Mouse (Mus musculus): ENCODE measurements around the gene Btnl10. TPM values are rescaled to one million over a fixed set of nuclear protein-coding genes. Genes with fewer than 3 reads are reported as not detected.

Btnl10 gene
- 0.20 TPM for polyA plus RNA-seq (2017; shearing (Covaris generic))

GRCm38 (mm10) chr11:58917745-58918366 is at the start of gene Btnl10:
Btnl10 (plus strand) TSS chr11:58917908.

GRCm38 (mm10) chr11:58903511-58904409 is 13.9 kb upstream of the Btnl10 start, which contains the start of gene Zfp39:
Zfp39 (minus strand) TSS chr11:58904225.

GRCm38 (mm10) chr11:58938322-58939087 is 20.8 kb downstream of the Btnl10 start, which contains the start of gene Rnf187:
Rnf187 (minus strand) TSS chr11:58938916.

GRCm38 (mm10) chr11:58948542-58949479 is 31.1 kb downstream of the Btnl10 start, which contains the start of gene Hist3h2ba:
Hist3h2ba (plus strand) TSS chr11:58948920.

DNA sequence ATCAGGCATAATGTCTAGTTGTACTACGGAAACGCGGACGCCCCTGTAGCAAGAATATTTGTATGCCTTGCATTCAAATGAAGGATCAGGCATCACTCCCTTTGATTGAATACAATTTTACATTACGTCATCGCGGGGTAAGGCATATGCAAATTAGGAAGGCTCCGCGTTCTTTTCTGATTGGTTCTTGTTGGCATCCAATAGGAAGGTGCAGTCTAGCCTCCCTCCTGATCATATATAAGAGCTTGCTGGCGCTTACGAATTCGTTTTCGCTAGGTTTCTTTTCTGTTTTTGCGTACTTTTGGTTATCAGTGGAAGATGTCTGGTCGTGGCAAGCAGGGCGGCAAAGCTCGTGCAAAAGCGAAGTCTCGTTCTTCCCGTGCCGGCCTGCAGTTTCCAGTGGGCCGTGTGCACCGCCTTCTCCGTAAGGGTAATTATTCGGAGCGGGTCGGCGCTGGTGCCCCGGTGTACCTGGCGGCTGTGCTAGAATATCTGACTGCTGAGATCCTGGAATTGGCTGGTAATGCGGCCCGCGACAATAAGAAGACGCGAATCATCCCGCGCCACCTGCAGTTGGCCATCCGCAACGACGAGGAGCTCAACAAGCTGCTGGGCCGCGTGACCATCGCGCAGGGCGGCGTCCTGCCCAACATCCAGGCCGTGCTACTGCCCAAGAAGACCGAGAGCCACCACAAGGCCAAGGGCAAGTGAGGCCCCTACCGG is 36.9 kb downstream of the Btnl10 start, which contains the start of the genes Hist3h2a and Trim17:
Hist3h2a (plus strand) TSS at position 266 of the 723 bp plus-strand sequence.
Trim17 (plus strand) TSS at position 266 of the 723 bp plus-strand sequence.

Other genes starting within 250 kb of the Btnl10 start
- gene Olfr320, start 236.8 kb upstream of the Btnl10 start, polyA plus RNA-seq (2017; shearing (Covaris generic)), result not detected
- gene Olfr319, start 218.7 kb upstream of the Btnl10 start, polyA plus RNA-seq (2017; shearing (Covaris generic)), result not detected
- gene Olfr318, start 193.9 kb upstream of the Btnl10 start, polyA plus RNA-seq (2017; shearing (Covaris generic)), result not detected
- gene Olfr317, start 178.7 kb upstream of the Btnl10 start, polyA plus RNA-seq (2017; shearing (Covaris generic)), result not detected
- gene Olfr316, start 165.2 kb upstream of the Btnl10 start, polyA plus RNA-seq (2017; shearing (Covaris generic)), result not detected
- gene Olfr315, start 144.7 kb upstream of the Btnl10 start, polyA plus RNA-seq (2017; shearing (Covaris generic)), result not detected
- not detected for gene Olfr314, start 135.0 kb upstream of the Btnl10 start, polyA plus RNA-seq (2017; shearing (Covaris generic))
- not detected for gene Fam183b, start 115.9 kb upstream of the Btnl10 start, polyA plus RNA-seq (2017; shearing (Covaris generic))
- gene Olfr313, start 102.9 kb upstream of the Btnl10 start, polyA plus RNA-seq (2017; shearing (Covaris generic)), result not detected
- gene Olfr312, start 88.7 kb upstream of the Btnl10 start, polyA plus RNA-seq (2017; shearing (Covaris generic)), result 0.20 TPM
- not detected for gene Olfr311, start 78.7 kb upstream of the Btnl10 start, polyA plus RNA-seq (2017; shearing (Covaris generic))
- 5.2 TPM for gene Gm12258, start 70.8 kb upstream of the Btnl10 start, polyA plus RNA-seq (2017; shearing (Covaris generic))
- 4.9 TPM for gene 2810021J22Rik, start 50.7 kb upstream of the Btnl10 start, polyA plus RNA-seq (2017; shearing (Covaris generic))
- 6.8 TPM for gene Zfp39, start 13.7 kb upstream of the Btnl10 start, polyA plus RNA-seq (2017; shearing (Covaris generic))
- 225 TPM for gene Rnf187, start 21.0 kb downstream of the Btnl10 start, polyA plus RNA-seq (2017; shearing (Covaris generic))
- 16.1 TPM for gene Hist3h2ba, start 31.0 kb downstream of the Btnl10 start, polyA plus RNA-seq (2017; shearing (Covaris generic))
- 34.0 TPM for gene Hist3h2a, start 36.8 kb downstream of the Btnl10 start, polyA plus RNA-seq (2017; shearing (Covaris generic))
- gene Trim17, start 36.8 kb downstream of the Btnl10 start, polyA plus RNA-seq (2017; shearing (Covaris generic)), result 0.36 TPM
- gene Trim11, start 60.2 kb downstream of the Btnl10 start, polyA plus RNA-seq (2017; shearing (Covaris generic)), result 51.5 TPM
- gene Obscn, start 218.5 kb downstream of the Btnl10 start, polyA plus RNA-seq (2017; shearing (Covaris generic)), result not detected
- gene Iba57, start 245.8 kb downstream of the Btnl10 start, polyA plus RNA-seq (2017; shearing (Covaris generic)), result 16.6 TPM